Mouse (Mus musculus): ENCODE measurements around the gene Apobec3.

The Apobec3 gene

DNA sequence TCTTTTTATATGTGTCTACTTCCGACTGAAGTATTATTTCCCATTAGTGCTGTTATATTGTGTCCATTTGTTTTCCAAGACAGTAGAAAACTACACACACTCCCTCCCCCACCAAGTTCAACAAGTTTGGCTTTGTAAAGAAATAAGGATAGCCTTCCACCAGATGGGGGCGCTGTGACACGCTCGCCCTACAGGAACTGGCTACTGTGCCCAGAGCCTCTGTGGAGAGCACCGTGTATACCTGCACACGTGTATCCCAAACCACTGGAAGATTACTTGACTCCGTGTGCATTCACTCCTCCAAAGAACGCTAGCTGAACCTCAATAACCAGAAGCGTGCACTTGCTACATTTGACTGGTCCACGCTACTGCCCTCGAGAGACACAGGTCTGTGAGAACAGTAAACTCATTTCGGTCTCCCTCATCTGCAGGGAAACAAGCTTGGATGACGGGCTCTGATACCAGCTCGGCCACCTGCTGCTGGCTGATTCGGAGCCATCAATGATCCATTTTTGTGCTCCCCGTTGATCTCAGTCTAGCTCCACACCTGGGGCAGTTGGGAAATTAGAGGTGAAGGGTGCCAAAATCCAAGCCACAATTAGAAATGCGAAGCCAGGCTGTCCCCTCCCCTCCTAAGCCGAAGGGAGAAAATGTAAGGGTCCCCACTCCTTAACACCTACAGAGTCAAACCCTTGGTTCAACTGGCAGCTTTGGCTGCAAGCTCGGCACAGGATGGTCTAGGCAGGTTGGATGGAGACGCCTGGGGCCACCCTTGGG is at the start of gene Apobec3:
Gene Apobec3, plus strand, starts transcription at position 224 of the 777 bp plus-strand sequence.
- DNase-seq (ENCODE audit: inconsistent age in 2 of 2, low spot score in 1 of 2): peak; percentile 78 to 89

DNA sequence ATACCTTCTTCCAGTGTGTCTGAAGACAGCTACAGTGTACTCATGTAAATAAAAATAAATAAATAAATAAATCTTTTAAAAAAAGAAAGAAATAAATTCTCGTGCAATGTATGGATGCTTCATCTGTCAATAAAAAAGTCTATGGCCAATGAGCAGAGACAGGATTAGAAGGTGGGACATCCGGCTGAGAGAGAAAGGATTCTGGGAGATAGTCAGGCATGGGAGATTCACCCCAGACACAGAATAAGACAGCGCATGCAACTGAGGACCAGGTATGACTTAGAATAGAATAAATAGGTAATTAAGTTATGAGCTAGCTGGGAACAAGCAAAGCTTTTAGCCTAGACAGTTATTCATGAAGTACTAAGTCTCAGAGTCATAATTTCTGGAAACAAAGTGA is 48.5 kb upstream of the Apobec3 start:
- DNase-seq (ENCODE audit: inconsistent age in 2 of 2, low spot score in 1 of 2): no peak

DNA sequence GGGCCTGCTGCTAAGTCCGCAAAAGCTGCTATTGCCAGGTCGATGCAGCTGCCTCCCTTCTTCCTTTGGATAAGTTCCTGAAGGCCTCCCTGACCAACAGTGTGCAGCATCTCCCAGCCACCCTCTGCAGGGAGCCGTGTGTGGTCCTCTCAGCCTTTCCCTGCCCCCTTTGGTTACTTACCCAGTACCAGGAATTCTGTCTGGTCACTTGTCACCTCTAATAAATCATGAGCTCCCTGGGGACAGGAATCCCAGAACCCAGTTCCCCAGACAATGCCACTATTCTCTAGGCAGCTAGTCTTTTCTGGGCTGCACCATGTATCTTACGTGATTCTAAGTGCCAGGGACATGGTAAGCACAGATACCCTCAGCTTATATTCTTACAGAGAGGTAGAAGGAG is 45.5 kb upstream of the Apobec3 start:
- DNase-seq (ENCODE audit: inconsistent age in 2 of 2, low spot score in 1 of 2): no peak

DNA sequence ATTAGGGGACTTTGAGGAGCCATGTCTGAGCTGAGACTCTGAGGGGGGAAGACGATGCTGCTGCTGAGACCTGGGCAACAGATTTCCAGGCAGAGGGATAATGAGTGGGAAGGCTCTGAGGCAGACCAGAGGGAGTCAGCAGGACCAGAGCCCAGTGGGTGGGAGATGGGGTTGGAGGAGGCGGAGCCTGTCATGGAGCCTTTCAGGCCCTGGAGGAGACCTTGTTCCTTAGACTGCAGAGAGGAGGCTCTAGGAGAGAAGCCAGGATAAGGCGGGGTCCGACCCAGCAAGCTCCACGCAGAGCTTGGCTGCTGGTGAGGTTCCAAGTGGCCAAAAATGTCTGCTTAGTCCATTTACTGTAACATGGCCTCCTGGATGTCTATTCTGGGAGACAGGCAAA is 44.4 kb upstream of the Apobec3 start:
- no peak for DNase-seq (ENCODE audit: inconsistent age in 2 of 2, low spot score in 1 of 2)

DNA sequence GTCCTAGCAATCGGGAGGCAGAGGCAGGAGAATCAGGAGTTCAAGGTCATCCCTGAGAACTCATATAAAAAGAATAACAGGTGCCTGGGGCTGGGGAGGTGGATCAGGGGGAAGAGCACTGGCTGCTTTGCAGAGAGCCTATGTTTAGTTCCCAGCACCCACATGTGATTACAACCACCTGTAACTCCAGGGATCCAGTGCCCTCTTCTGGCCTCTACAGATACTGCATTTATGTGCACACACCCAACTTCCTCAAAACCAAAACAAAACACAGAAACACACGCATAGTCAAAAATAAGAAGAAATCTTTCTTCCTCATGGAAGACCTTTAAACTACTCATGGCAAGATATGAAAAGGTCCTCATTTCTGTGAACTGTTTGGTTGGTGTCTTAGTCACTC is 41.3 kb upstream of the Apobec3 start:
- no peak for DNase-seq (ENCODE audit: inconsistent age in 2 of 2, low spot score in 1 of 2)

DNA sequence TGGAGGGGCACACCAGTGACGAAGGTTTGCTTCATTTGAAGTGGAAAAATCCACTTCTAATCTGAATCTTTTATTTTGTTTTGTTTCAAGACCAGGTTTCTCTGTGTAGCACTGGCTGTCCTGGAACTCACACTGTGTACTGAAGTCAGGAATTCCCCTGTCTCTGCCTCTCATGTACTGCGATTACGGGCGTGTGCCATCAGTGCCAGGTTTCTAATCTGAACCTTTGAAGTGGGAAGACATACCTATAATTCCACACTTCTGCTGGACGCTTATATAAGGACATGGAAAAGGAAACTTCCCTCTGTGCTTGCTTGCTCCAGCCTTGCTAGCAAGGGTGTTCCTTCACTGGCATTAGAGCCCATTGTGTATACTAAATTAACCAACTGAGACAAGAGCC is 32.5 kb upstream of the Apobec3 start:
- DNase-seq (ENCODE audit: inconsistent age in 2 of 2, low spot score in 1 of 2): no peak

DNA sequence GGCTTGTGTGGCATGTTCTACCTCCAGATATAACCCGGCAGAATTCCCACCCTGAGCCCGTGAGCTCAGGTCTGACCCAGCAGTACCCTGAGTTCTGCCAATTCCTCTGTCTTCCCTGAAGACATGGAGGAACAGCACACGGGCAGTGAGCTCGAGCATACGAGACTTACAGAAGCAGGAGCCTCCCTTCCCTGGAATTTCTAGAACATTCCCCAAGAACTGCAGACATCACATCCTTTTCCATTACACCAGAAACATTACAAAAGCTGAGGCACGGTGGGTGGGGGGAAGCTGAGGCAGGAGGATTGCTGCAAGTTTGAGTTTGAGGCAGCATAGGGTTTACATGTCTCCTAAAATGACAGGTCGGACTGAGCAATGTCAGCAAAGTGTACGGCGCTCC is 31.6 kb upstream of the Apobec3 start:
- no peak for DNase-seq (ENCODE audit: inconsistent age in 2 of 2, low spot score in 1 of 2)

DNA sequence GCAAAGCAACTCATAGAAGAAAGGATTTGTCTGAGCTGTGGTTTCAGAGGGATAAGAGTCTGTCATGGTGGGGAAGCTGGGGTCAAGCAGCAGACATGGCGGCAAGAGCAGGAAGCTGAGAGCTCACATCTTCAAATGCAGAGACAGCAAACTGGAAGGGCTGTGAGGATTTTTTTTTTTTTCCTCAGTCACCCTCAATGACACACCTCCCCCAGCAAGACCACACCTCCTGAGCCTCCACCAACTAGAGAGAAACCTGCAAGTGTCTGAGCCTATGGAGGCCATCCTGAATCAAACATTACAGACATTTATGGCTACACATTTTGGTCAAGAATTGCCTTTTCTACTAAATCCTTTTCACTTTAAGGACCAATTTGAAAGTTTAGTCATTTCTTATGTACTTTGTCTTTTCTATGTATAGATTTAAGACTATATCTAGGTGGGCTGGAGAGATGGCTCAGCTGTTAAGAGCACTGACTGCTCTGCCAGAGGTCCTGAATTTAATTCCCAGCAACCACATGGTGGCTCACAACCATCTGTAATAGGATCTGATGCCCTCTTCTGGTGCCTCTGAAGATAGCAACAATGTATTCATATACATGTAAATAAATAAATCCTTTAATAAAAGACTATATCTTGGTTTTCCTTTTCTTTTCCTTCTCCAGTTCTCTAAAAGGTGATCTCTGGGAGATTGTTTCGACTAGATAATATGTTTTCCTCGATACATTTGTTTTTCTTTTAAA is 24.0 kb upstream of the Apobec3 start:
- no peak for DNase-seq (ENCODE audit: inconsistent age in 2 of 2, low spot score in 1 of 2)

DNA sequence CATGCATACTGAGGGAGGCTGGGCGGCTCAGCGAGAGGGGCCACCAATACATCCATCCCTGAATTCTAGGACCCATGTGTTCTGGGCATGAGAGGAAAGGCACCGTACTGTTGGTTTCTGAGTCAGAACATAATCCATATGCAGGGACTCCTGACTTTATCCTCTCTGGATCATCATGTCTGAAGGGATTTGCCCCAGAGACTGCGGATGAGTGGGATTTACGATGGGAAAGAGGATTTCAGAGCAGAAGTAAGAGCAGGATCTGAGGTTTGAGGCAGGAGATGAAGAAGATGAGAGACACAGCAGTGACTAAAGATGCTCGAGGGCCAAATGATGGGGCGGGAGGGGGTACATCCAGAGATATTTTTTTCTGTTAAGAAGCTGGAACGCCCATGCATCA is 17.9 kb upstream of the Apobec3 start:
- DNase-seq (ENCODE audit: inconsistent age in 2 of 2, low spot score in 1 of 2): no peak

DNA sequence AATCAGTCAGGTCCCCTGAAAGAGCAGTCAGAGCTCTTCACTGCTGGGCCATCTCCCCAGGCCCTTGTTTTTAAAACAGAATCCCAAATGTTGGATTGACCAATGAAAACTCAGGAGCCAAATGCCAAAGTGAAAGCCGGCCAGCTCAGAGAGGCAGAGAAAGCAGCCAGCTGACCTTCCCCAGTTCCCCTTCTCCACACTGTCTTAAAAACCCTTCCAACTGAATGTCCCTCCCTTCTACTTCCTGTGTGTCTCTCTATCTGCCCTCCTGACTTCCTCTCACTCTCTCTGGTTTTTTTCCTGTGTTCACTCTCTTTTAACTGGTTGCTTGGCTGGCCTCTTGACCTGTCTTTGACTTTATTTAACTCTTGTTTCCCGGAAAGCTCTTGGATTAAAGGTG is 17.5 kb upstream of the Apobec3 start:
- no peak for DNase-seq (ENCODE audit: inconsistent age in 2 of 2, low spot score in 1 of 2)

DNA sequence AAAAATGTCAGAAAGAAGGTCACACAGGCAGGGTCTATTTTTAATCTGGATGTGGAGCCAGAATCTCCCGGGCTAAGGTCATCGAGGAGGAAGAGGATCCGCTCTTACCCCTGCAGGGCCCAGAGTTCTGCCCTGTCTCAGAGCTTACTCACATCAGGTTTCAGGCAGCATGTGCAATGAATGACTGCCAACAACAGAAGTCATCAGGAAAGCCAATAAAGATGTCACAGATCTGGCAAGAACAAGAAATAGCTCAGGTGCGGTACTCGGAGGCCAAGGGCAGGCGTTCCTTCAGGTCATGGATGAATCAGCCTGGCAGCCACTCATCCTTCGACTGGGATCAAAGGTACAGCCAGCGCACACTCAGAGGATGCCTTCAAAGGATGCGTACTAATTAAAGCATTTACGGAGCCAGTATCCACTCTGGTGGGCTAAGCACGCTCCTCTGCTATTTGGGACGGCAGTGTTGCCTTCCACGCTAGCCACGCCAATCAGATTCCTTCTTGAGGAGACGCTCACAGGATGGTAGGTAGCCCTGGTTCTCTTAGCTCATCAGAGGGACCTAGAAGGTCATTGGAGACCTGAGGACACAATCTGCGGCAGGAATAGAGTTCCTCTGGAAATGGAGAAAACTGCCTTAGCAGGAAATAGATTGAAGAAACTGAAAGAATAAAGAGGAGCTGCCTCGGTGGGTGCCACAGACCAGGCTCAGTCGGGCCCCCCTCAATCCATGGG is 16.0 kb upstream of the Apobec3 start:
- peak; percentile 71 to 79 for DNase-seq (ENCODE audit: inconsistent age in 2 of 2, low spot score in 1 of 2)

DNA sequence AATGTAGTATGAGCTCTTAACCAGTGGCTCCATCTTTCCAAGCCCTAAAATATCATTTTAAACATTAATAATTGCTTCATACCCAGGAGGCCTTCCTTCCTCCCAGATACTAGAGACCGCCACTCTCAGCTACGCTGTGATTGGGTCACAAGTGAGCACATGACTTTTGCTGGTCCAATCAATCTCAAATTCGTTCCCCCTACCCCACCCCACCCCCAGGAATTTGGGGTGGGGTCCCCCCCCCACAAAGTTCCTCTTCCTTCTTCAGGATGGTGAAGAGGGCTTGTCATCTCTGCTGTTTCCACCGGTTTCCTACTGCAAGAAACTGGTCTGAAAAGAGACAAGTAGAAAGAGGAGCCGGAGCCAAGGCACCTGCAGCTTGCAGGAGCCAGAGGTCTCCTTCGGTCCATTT is 12.7 kb upstream of the Apobec3 start:
- no peak for DNase-seq (ENCODE audit: inconsistent age in 2 of 2, low spot score in 1 of 2)

DNA sequence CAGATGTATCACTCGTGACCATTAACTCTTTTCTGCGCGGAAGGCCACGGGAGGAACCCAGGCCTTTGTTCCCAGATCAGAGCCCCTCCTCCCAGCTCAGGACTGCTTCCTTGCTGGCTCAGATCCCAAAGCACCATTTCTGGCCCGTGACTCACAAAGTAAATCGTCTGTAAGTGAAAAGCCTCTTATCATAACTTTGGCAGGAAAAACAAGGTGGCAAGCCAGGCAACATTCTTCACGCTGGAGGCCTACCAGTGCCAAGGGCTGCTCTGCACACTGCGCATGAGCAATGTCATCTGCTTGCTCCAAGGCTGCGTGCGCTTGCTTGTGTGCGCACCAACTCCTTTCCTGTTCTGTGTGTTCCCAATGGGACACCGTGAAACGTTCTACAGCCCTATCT is 12.1 kb upstream of the Apobec3 start:
- DNase-seq (ENCODE audit: inconsistent age in 2 of 2, low spot score in 1 of 2): peak; percentile 91 to 95

DNA sequence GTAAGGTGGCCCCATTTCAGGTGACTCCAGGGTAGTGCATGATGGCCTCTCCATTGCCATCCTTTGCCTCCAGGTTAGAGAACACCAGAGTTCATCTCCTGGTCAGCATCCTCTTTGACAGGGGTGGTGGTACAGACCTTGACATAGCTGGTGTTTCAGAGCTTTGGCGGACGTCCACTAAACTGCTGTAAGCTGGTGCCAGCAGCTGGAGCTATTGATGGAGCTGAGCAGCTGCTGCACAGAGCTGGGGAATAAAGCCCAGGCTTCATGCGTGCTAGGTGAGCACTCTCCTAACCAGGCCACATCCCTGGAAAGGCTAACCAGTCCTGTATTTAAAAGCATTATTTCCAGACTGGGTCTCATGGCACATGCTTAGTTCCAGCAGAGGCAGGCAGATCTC is 11.0 kb upstream of the Apobec3 start:
- DNase-seq (ENCODE audit: inconsistent age in 2 of 2, low spot score in 1 of 2): peak in 1 of 2 experiments; percentile 58

DNA sequence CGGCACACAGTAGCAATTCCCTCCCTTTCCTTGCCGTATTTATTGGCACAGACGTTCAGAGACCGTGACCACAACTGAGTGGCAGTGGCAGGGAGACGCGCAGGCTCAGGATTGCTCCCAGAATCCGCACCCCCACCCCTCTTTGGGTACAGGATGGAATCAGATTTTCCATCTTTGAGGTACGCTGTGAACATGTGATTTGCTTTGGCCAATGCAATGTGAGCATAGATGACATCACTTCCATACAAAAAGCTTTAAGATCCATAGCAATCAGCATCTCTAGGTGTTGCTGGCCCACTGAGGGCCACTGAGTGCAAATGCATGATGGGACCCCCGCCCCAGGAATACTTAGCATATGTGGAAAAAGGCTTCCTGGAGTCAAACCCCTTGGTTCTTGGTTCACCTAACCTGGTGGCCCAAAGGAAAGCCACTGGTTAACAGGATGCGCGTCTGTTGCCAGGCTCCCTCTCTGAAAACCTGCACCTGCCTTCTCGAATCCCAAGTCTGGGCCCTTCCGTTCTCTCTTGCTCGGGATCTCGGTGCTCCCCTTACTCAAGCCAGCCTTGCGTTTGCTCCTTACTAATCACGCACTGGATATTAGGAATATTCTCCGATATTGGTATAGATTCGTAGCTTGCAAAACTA is 8.7 kb upstream of the Apobec3 start:
- DNase-seq (ENCODE audit: inconsistent age in 2 of 2, low spot score in 1 of 2): peak; percentile 33 to 50

DNA sequence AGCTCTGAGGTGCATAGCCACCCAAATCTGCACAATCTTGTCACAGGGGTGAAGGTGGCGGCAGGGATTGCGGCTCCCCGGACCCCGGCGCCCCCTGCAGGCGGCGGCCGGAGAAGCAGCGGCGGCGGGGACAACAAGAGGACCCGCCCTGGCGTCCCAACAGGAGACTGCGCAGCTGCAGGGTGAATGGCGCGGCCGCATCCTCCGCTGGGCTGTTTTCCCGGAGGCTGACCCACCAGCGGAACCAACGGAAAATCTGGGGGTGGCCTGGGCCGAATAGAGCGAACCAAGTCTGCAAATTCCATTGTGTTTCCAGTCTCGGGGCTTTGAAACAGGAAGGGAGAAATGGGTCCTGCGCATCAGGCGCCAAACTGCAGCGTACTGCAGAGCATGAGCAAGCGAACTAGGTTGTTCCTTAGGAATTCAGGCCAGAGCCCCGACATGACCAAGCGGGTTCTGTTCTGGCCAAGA is 8.1 kb upstream of the Apobec3 start:
- peak; percentile 94 to 97 for DNase-seq (ENCODE audit: inconsistent age in 2 of 2, low spot score in 1 of 2)

DNA sequence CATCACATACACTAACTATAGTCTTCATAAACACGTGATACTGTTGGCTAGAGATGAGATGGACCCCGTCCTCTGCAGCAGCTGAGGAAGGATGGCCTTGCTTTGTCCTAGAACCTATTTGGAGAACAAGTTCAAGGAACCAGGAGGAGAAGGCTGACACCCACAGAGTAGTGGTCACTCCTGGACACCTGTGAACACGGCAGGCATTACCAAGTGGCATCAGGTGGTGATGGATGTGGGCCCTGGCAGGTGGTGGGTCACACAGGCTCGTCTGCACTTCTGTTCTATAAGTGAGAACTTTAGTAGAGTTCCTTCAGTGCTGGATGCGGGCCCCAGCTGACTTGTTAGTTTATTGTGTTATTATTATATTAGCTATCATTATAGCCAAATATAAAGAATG is 6.6 kb upstream of the Apobec3 start:
- no peak for DNase-seq (ENCODE audit: inconsistent age in 2 of 2, low spot score in 1 of 2)

DNA sequence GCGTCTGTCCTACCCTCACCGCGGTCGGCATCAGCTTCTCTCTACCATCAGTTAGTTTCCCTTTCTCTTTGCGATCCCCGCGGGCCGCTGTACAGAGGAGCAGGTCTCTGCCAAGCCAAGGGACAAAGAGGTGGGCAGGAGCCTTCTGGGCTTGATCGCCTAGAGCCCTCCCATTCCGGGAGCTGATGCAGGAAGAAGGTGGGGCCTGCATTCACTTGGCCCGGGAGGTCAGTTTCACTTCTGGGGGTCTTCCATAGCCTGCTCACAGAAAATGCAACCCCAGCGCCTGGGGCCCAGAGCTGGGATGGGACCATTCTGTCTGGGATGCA is 718 bp downstream of the Apobec3 start:
- peak; percentile 73 to 84 for DNase-seq (ENCODE audit: inconsistent age in 2 of 2, low spot score in 1 of 2)

DNA sequence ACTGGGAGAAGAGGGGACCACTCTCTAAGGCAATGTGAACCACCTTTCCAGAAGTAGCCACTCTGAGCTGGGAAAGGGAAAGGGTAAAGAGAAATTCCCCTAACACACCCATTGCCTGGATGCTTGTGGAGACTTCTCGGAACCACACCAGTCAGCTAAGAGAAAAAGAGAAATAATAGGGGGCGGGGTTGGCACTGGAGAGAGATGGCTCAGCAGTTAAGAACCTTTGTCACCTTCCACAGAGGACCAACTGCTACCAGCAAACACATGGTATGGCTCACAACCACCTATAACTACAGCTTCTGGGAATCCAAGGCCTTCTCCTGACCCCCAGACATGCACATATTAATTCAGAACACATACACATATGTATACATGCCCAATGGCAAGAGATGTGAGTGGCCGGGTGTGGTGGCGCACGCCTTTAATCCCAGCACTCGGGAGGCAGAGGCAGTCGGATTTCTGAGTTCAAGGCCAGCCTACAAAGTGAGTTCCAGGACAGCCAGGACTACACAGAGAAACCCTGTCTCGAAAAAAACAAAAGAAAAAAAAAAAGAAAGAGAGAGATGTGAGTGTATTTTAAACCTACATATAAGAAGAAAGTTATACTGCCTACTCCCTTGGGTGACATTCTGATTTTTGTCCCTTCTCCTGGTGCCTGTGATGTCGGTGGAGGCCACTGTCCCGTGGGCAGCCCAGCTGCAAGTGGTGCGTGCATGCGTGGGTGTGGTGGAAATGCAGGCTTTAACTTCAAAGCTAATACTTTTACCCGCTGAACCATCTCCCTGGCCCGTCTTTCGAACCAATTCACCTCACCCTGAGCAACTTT is 1.8 kb downstream of the Apobec3 start:
- DNase-seq (ENCODE audit: inconsistent age in 2 of 2, low spot score in 1 of 2): no peak

DNA sequence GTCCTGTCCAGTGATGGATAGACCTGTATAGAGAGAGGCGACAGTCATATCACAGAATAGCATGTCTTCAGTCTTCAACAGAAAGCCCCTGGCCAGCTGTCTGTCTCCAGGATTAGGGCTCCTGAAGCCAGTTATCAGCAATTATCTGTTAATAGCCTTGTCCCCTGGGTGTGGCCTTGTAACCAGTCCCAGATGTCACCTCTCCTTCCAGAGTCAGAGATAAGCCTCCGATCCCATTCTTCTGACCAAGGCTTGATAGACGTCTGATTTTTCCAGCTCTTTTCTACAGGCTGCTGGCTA is 2.3 kb downstream of the Apobec3 start:
- DNase-seq (ENCODE audit: inconsistent age in 2 of 2, low spot score in 1 of 2): peak in 1 of 2 experiments; percentile 50

DNA sequence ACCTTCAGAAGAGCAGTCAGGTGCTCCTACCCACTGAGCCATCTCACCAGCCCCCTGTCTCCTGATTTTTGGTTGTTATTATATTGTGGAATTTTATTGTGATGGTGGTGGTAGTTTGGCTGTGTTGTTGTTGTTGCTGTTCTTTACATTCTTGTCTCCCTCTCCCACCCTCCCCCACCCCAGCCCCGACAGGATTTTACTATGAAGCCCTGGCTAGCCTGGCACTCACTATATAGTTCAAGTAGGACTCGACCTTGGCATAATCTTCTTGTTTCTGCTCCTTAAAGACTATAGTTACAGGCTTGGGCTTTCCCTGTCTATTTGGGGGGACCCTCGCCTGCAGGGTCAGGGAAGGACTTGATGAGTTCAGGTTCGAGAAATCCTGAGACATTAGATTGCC is 2.9 kb downstream of the Apobec3 start:
- DNase-seq (ENCODE audit: inconsistent age in 2 of 2, low spot score in 1 of 2): no peak

Data from adrenal gland, adult (tissue).